Comparison of ENCODE assay signal across 11 mouse cellular contexts in the genomic region with DNA sequence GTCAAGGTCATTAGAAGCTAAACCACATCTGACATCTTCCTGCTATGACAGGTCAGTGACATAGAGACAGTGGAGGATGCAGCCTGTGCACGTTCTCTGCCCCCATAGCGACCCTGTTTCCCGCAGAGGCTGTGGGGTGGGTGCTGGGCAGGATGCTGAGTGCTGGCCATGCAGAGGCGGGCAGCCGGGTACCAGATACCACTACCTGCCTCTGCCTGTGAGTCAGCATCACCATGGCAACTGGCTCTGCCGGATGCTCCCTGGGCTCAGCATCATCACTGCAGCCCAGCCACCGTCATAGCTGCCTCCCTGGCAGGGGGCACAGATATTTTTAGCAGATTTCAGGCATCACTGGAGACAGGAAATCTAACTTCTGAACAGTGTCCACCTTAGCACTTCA. TPM values are rescaled to one million over a fixed set of nuclear protein-coding genes. Genes with fewer than 3 reads are reported as not detected.
A peak's percentile ranks its signal among the peaks of the same experiment; 100 is the strongest.
DNase-seq lines count a peak whose midpoint lies in the region; ATAC-seq lines count a peak whose summit lies in the region.
"Had no signal": no experiment of that assay in that cellular context is flagged by ENCODE, and none has a peak within 500 bp of the region (broad histone marks: within the 10 kb centered on the region; RNA-seq: fewer than 3 reads in every experiment).

No protein-coding gene starts in this region.

- H3K4me2 ChIP-seq in forebrain, embryonic 13.5 days: no peak overlapping the region
- no peak overlapping the region for H3K4me2 ChIP-seq in forebrain, embryonic 14.5 days (ENCODE audit: low read length)

- H3K36me3 ChIP-seq in forebrain, embryonic 13.5 days (ENCODE audit: poor library complexity, severe bottlenecking): peaks cover 11% of the 10 kb centered on the region
- H3K36me3 ChIP-seq in forebrain, embryonic 14.5 days (ENCODE audit: control insufficient read depth, insufficient read depth, low read length): peaks cover 7% of the 10 kb centered on the region; the same call in 1 of the 2 replicates

- peak; percentile 40; the same call in 1 of the 2 replicates for ATAC-seq in forebrain, embryonic 13.5 days
- no peak; the same call in 1 of the 2 replicates for ATAC-seq in forebrain, embryonic 14.5 days
- ATAC-seq in inflammation-experienced regulatory T-cells, adult 6 months: peak; percentile 97
- ATAC-seq in cerebellum, adult (ENCODE audit: insufficient number of reproducible peaks, low FRiP score, low TSS enrichment): no peak

- no peaks in the 10 kb centered on the region for H3K27me3 ChIP-seq in forebrain, embryonic 13.5 days
- H3K27me3 ChIP-seq in forebrain, embryonic 14.5 days (replicated peaks; ENCODE audit: control insufficient read depth, insufficient read depth, low read length): no peaks in the 10 kb centered on the region

- no peak for DNase-seq in forebrain, embryonic 14.5 days (ENCODE audit: low spot score)
- peak; percentile 33 for DNase-seq in R1 (ENCODE audit: low read depth, low spot score)
- peak; percentile 52 for DNase-seq in naive thymus-derived CD4-positive, alpha-beta T cell, adult 2 months (ENCODE audit: low read depth)
- DNase-seq in adrenal gland, adult (ENCODE audit: inconsistent age in 2 of 2, low spot score in 1 of 2): no peak
- no peak for DNase-seq in spleen, adult 18-20 months
- DNase-seq: kidney, adult 9 months; liver had no signal

- H3K4me1 ChIP-seq in forebrain, embryonic 13.5 days: 0 out of 2 replicates have a peak, but pooled peaks cover 14% of the 10 kb centered on the region
- no peaks in the 10 kb centered on the region for H3K4me1 ChIP-seq in forebrain, embryonic 14.5 days (ENCODE audit: control insufficient read depth, insufficient read depth, low read length)

- H3K27ac ChIP-seq in forebrain, embryonic 13.5 days: no peak overlapping the region
- H3K27ac ChIP-seq in forebrain, embryonic 14.5 days (ENCODE audit: low read depth, low read length): no peak overlapping the region

- H3K9ac ChIP-seq in forebrain, embryonic 13.5 days: no peak overlapping the region
- no peak overlapping the region for H3K9ac ChIP-seq in forebrain, embryonic 14.5 days (ENCODE audit: low read length)

- H3K9me3 ChIP-seq in forebrain, embryonic 13.5 days (replicated peaks): no peaks in the 10 kb centered on the region
- no peaks in the 10 kb centered on the region for H3K9me3 ChIP-seq in forebrain, embryonic 14.5 days (replicated peaks; ENCODE audit: control insufficient read depth, low read length)
- H3K9me3 ChIP-seq: megakaryocyte, embryonic 14.5 days had no signal

- WGBS in forebrain, embryonic 13.5 days: 47% methylated on average over 7 of the region's 7 CpGs
- 48% methylated on average over 7 of the region's 7 CpGs for WGBS in forebrain, embryonic 14.5 days

- no peak overlapping the region for H3K4me3 ChIP-seq in forebrain, embryonic 13.5 days
- H3K4me3 ChIP-seq in forebrain, embryonic 14.5 days (ENCODE audit: low read depth, low read length): no peak overlapping the region
- H3K4me3 ChIP-seq: megakaryocyte, embryonic 14.5 days had no signal

RNA-seq across cellular contexts. Expression of gene Lsm4, which starts 11.2 kb away (rescaled TPM):
- polyA plus RNA-seq in forebrain, embryonic 13.5 days (2015; fragmentation: Nextera tagmentation; extraction: Ambion mirVana): 238 and 239 TPM in 2 replicates
- 200 and 220 TPM in 2 replicates for polyA plus RNA-seq in forebrain, embryonic 14.5 days (2014; fragmentation: Nextera tagmentation; extraction: Ambion mirVana)
- polyA plus RNA-seq in inflammation-experienced regulatory T-cells, adult 6 months (2017; shearing (Covaris generic)): 100 to 1,000 TPM in 1 of 3 experiments, 10 to 100 TPM in 2; 79.0 to 128 (median 97.8) TPM

RNA-seq across cellular contexts. Expression of gene Jund, which starts 14.5 kb away (rescaled TPM):
- 58.6 and 68.8 TPM in 2 replicates for polyA plus RNA-seq in forebrain, embryonic 13.5 days (2015; fragmentation: Nextera tagmentation; extraction: Ambion mirVana)
- 87.2 and 94.0 TPM in 2 replicates for polyA plus RNA-seq in forebrain, embryonic 14.5 days (2014; fragmentation: Nextera tagmentation; extraction: Ambion mirVana)
- 10 to 100 TPM; 13.9 to 23.2 (median 16.6) TPM for polyA plus RNA-seq in inflammation-experienced regulatory T-cells, adult 6 months (2017; shearing (Covaris generic))

RNA-seq across cellular contexts. Expression of gene Iqcn, which starts 19.0 kb away (rescaled TPM):
- polyA plus RNA-seq in forebrain, embryonic 13.5 days (2015; fragmentation: Nextera tagmentation; extraction: Ambion mirVana): 0.05 and 0.11 TPM in 2 replicates
- polyA plus RNA-seq in forebrain, embryonic 14.5 days (2014; fragmentation: Nextera tagmentation; extraction: Ambion mirVana): 0.06 and 0.10 TPM in 2 replicates
- polyA plus RNA-seq in inflammation-experienced regulatory T-cells, adult 6 months (2017; shearing (Covaris generic)): not detected

RNA-seq across cellular contexts. Expression of gene Pgpep1, which starts 24.1 kb away (rescaled TPM):
- 64.6 and 80.8 TPM in 2 replicates for polyA plus RNA-seq in forebrain, embryonic 13.5 days (2015; fragmentation: Nextera tagmentation; extraction: Ambion mirVana)
- 85.7 and 101 TPM in 2 replicates for polyA plus RNA-seq in forebrain, embryonic 14.5 days (2014; fragmentation: Nextera tagmentation; extraction: Ambion mirVana)
- polyA plus RNA-seq in inflammation-experienced regulatory T-cells, adult 6 months (2017; shearing (Covaris generic)): 1 to 10 TPM; 3.8 to 6.4 (median 4.8) TPM

RNA-seq across cellular contexts. Expression of gene Gm3336, which starts 34.1 kb away (rescaled TPM):
- not detected in 2 replicates for polyA plus RNA-seq in forebrain, embryonic 13.5 days (2015; fragmentation: Nextera tagmentation; extraction: Ambion mirVana)
- polyA plus RNA-seq in forebrain, embryonic 14.5 days (2014; fragmentation: Nextera tagmentation; extraction: Ambion mirVana): not detected in 2 replicates
- under 1 TPM in 1 of 3 experiments, not detected in 2; 0.55 TPM for polyA plus RNA-seq in inflammation-experienced regulatory T-cells, adult 6 months (2017; shearing (Covaris generic))

Comparison
In these comparisons a context has a peak if more than half of its experiments do, and no peak if none do; other contexts are left out.
1. ATAC-seq: peak in forebrain, embryonic 13.5 days (single experiment) and inflammation-experienced regulatory T-cells, adult 6 months (single experiment); none in forebrain, embryonic 14.5 days (single experiment) and cerebellum, adult (single experiment).
2. DNase-seq: peak in R1 (single experiment) and naive thymus-derived CD4-positive, alpha-beta T cell, adult 2 months (single experiment); none in forebrain, embryonic 14.5 days (single experiment), adrenal gland, adult (0 of 2) and spleen, adult 18-20 months (0 of 2).